ENCODE assay signal across 27 mouse cellular contexts in genomic region chr14:100336926-100337325, GRCm38 (mm10).
"Had no signal": no experiment of that assay in that cellular context is flagged by ENCODE, and none has a peak within 500 bp of the region (broad histone marks: within the 10 kb centered on the region; RNA-seq: fewer than 3 reads in every experiment).

No protein-coding gene starts in this region.

- ATAC-seq: hindbrain, postnatal 0 days; intestine, embryonic 16.5 days had no signal

- H3K4me2 ChIP-seq: heart, embryonic 11.5 days; heart, embryonic 13.5 days; heart, embryonic 15.5 days; hindbrain, embryonic 13.5 days; hindbrain, embryonic 15.5 days; limb, embryonic 12.5 days; liver, embryonic 11.5 days; liver, embryonic 13.5 days; liver, embryonic 15.5 days had no signal

- H3K27me3 ChIP-seq: heart, embryonic 13.5 days; heart, embryonic 15.5 days; hindbrain, embryonic 13.5 days; hindbrain, embryonic 15.5 days; limb, embryonic 12.5 days; liver, embryonic 13.5 days; liver, embryonic 15.5 days had no signal

- H3K9me3 ChIP-seq: heart, embryonic 13.5 days; heart, embryonic 15.5 days; hindbrain, embryonic 13.5 days; hindbrain, embryonic 15.5 days; limb, embryonic 10.5 days; limb, embryonic 12.5 days; liver, embryonic 13.5 days; liver, embryonic 15.5 days had no signal

- H3K4me1 ChIP-seq: heart, embryonic 13.5 days; heart, embryonic 15.5 days; hindbrain, embryonic 13.5 days; hindbrain, embryonic 15.5 days; limb, embryonic 10.5 days; limb, embryonic 12.5 days; liver, embryonic 13.5 days; liver, embryonic 15.5 days had no signal

- H3K4me3 ChIP-seq: heart, adult 2 months; heart, embryonic 13.5 days; heart, embryonic 15.5 days; hindbrain, embryonic 13.5 days; hindbrain, embryonic 15.5 days; layer of hippocampus, adult 2 months; left cerebral cortex, adult 2 months; limb, embryonic 10.5 days; limb, embryonic 12.5 days; liver, embryonic 13.5 days; liver, embryonic 15.5 days had no signal

- DNase-seq: gastrocnemius, postnatal 14 days; gastrocnemius, postnatal 36 days; heart, adult 11 months; heart, adult 2 months; heart, postnatal 14 days; heart, postnatal 36 days; kidney, adult 11 months; kidney, adult 2 months; kidney, adult 9 months; kidney, postnatal 10 days; kidney, postnatal 25 days; kidney, postnatal 4 days; liver; liver, embryonic 13.5 days had no signal

- H3K27ac ChIP-seq: heart, adult 2 months; heart, embryonic 13.5 days; heart, embryonic 15.5 days; hindbrain, embryonic 13.5 days; hindbrain, embryonic 15.5 days; hindbrain, postnatal 0 days; layer of hippocampus, adult 2 months; left cerebral cortex, adult 2 months; limb, embryonic 10.5 days; limb, embryonic 12.5 days; liver, embryonic 13.5 days; liver, embryonic 15.5 days had no signal

- H3K9ac ChIP-seq: heart, embryonic 13.5 days; heart, embryonic 15.5 days; hindbrain, embryonic 13.5 days; hindbrain, embryonic 15.5 days; limb, embryonic 12.5 days; liver, embryonic 13.5 days; liver, embryonic 15.5 days had no signal

- H3K36me3 ChIP-seq: heart, embryonic 13.5 days; heart, embryonic 15.5 days; hindbrain, embryonic 13.5 days; hindbrain, embryonic 15.5 days; limb, embryonic 10.5 days; limb, embryonic 12.5 days; liver, embryonic 13.5 days; liver, embryonic 15.5 days had no signal
